Mouse (Mus musculus) left cerebral cortex, postnatal 14 days (tissue): ENCODE measurements at regions not wholly inside any gene's neighbourhood (a gene's known extent, or its start where the extent isn't known, plus 50 kb on each side); places are given as distances from the start of the nearest gene placed in this dataset.

Experiments used
- DNase-seq, 2 experiments: peaks; one replicate each; pipeline ENCODE4 v3.0.0; 2021 to 2022; ENCODE audit warnings: low spot score in 2 of 2, mixed read lengths in 1 of 2
- intact Hi-C: fragments of 180-260 bp; cut with DNase I; formaldehyde crosslinking; loops from one replicate; pipeline ENCODE4 v1.15.1; 2025

GRCm38 (mm10) chr2:72855971-72856755, 124.1 kb downstream of the Sp3 start:
- intact Hi-C loops: no loop called here
- DNase-seq: no peak

- intact Hi-C loops: no loop called here
- no peak for DNase-seq
Measured at GRCm38 (mm10) chr2:72857377-72857776, 122.9 kb downstream of the Sp3 start.

DNA sequence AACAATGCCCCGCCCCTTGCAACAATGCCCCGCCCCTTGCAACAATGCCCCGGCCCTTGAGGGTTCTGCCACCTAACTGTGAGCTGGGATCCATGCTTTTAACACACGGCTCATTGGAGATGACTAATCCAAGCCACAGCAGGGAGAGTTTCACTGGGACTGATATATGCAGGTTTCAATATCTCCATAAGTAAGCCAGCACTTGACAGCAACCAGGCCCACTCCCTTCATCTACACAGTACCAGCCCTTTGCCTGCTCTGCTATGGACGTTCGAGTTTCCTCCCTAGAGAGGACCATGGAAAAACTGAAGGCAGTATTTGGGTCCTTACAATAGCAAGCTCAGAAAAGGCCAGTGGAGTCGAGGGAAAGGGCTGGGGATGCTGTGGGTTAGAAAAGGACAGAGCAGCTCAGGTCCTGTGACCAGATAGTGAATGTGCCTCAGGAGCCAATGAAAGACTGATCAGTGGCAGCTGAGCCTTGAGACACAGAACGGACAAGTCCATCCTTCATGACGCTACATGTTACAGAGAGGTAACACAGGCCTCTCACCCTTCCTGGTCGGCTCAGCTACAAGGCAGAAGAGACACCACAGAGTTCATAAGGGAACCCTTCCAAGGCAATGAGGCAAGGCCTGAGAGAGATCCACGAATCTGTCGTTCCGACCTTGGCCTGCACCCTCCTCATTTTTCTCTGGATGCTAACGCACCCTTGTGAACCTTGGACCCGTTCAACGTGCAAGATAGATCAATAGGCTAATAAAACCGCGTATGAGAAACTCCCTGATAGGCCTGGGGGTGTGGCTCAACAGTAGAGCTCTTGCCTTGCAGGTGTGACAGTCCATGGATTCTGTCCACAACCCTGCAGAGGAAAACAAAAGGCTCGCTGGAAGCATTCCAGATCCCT, 114.5 kb downstream of the Sp3 start:
- DNase-seq: no peak
- intact Hi-C loops: no loop called here

GRCm38 (mm10) chr2:72866366-72866688, 113.9 kb downstream of the Sp3 start:
- no peak for DNase-seq
- intact Hi-C loops: no loop called here

DNA sequence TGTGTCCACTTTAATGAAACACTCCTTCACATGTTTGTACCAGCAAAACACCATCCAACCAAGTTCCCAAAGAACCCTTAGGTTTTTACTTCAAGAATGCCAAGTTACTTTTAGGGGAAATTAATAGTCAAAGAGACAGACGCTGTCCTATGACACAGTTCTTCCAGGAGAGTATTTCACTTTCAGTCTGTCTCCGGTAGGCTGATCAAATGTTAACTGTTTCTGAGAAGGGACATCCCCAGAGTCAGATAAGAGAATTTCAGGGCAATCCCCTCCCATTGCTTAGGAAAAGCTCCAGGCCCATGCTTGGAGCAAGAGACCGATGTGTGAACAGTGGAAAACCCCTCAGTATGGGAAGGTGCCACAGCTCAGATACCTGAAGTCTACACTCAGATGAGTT, 112.1 kb downstream of the Sp3 start:
- intact Hi-C loops: no loop called here
- DNase-seq: no peak

GRCm38 (mm10) chr2:72871836-72872235, 108.4 kb downstream of the Sp3 start:
- DNase-seq: peak; percentile 16 to 18

DNA sequence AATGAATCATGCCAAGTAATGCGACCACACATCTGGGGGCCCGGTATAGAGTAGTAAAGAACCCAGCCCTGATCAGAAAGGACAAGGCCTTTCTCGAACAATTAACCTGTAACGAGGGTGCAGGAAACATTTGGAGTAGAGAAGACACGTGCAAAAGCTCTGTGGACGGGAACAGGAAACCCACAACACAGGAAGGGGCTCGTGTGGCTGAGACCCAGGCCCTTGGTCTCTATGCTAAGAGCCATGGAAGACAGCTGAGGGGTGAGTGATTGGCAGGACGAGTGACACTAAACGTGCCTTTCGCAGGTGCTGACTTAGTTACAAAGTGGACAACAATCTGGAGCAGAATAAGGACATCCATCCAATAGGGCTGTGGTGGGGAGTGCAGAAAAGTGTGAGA, 106.3 kb downstream of the Sp3 start:
- DNase-seq: no peak
- intact Hi-C loops: no loop called here

More at GRCm38 (mm10) chr2:72871836-72872235, 108.4 kb downstream of the Sp3 start:
- intact Hi-C loops: no loop called here

DNA sequence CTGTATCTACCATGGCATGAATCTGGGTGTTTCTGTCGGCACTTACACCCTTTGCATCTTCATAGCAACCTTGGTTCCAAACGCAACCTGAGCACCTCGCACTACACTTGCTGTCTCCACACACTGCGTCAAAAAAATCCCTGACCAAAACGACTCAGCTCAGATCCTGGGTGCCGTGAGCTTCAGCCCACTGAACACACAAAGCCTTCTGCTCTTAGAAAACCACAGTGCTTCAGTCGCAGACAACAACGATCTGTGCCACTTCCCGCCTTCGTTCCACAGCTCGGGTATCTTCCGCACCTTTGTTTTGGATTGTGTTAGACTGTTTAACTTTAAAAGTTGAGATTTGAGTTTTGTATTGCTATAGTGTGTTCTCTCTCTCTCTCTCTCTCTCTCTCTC, 105.7 kb downstream of the Sp3 start:
- DNase-seq: no peak
- intact Hi-C loops: no loop called here

GRCm38 (mm10) chr2:72875677-72876076, 104.6 kb downstream of the Sp3 start:
- no peak for DNase-seq
- intact Hi-C loops: no loop called here

DNA sequence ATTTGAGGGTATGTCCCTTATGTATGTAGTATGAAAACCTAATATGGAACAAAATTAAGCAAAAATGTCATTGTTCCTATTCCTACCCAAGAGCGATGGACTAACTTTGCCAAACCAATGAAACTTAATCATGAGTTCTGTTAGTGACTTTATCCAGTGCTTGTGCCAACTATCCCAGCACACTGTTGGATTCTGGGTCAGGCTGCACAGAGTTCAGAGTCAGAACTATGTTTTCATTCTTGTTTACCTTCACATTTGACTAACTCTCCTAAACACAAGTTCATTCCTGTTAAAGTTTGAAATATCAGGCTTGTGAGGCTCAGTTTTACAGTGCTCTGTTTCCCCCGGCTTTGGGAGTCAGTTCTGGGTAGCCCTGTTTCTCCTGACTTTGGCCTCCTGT, 100.2 kb downstream of the Sp3 start:
- intact Hi-C loops: no loop called here
- DNase-seq: no peak

GRCm38 (mm10) chr2:72881554-72881953, 98.7 kb downstream of the Sp3 start:
- intact Hi-C loops: no loop called here
- DNase-seq: no peak

GRCm38 (mm10) chr2:72886250-72886649, 94.0 kb downstream of the Sp3 start:
- intact Hi-C loops: no loop called here

More at GRCm38 (mm10) chr2:72886250-72886649, 94.0 kb downstream of the Sp3 start:
- no peak for DNase-seq
